Mouse (Mus musculus): Measurements from ENCODE around the gene Exoc2.

DNA sequence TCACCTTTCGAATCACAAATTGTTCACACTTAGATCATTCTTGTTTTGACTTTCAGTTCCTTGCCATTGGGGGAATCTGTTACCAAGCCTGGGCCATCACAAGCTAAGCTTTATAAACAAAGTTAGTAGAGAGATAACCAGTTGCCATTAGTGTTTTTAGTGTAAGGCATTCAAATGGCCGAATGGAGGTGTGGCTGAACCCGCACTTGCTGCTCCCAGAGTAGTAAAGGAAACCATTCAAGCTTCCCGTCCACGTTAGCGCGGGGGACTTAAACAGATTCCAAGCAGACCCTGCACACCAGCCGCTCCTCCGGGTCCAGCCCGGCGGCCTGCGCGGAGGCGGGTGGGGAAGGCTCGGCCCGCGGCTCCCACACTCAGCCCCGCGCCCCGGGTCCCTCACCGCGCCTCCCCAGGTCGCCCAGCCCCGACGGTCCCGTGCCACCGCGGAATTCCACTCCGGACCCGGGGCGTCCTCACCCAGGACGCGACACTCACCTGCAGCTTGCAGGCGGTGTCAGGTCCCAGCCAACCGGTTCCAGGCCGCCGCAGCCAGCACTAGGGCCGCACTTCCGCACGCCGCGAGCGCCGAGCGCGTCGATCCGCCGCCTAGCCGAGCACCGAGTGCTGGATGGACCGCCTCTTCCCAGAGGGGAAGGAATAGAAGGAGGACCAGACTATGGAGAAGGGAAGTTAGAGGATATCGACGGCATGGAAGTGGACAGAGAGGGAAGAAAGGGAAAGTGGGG, at the start of gene Exoc2, which contains the start of gene Gm5447:
- TF ChIP-seq CTCF (IDR thresholded peaks at IDR 0.05; ENCODE audit: control insufficient read depth, insufficient read depth, low read length): no peak; the same call in 1 of the 2 replicates
- peak; percentile 77; the same call in 1 of the 2 replicates for TF ChIP-seq POLR2A (IDR thresholded peaks at IDR 0.05; ENCODE audit: borderline replicate concordance, control insufficient read depth, low read depth, low read length)

All from bone marrow, adult 2 months (tissue).